ENCODE assay signal across 29 mouse cellular contexts in the genomic region with DNA sequence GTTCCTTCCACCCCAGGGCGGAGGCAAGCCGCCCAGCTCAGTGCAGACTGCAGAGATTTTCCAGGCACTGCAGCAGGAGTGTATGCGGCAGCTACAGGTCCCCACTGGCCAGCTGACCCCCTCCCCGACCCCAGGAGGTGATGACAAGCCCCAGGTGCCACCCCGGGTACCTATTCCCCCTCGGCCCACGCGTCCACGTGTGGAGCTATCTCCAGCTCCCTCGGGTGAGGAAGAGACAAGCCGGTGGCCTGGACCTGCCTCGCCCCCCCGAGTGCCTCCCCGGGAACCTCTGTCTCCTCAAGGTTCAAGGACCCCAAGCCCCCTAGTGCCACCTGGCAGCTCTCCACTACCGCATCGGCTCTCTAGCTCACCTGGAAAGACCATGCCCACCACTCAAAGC. TPM values are rescaled to one million over a fixed set of nuclear protein-coding genes. Genes with fewer than 3 reads are reported as not detected.
"Had no signal": no experiment of that assay in that cellular context is flagged by ENCODE, and none has a peak within 500 bp of the region (broad histone marks: within the 10 kb centered on the region; RNA-seq: fewer than 3 reads in every experiment).

No protein-coding gene starts in this region.

- H3K4me2 ChIP-seq: kidney, embryonic 15.5 days; liver, embryonic 11.5 days; lung, embryonic 15.5 days; midbrain, embryonic 13.5 days; neural tube, embryonic 13.5 days had no signal

- ATAC-seq: midbrain, embryonic 13.5 days; midbrain, embryonic 16.5 days had no signal

- H3K4me3 ChIP-seq: kidney, embryonic 15.5 days; left cerebral cortex, adult 2 months; lung, embryonic 15.5 days; megakaryocyte, embryonic 14.5 days; midbrain, embryonic 10.5 days; midbrain, embryonic 13.5 days; myocyte; neural tube, embryonic 13.5 days had no signal

- DNase-seq: kidney, adult 11 months; kidney, adult 8-10 months; kidney, postnatal 10 days; kidney, postnatal 36 days; layer of hippocampus, postnatal 36 days; lung, adult 18-20 months; lung, postnatal 10 days; lung, postnatal 36 days; retina, postnatal 1 day; right cerebral cortex, postnatal 25 days; spleen, adult 18-20 months; thymus, adult 18-20 months had no signal

- H3K27me3 ChIP-seq: kidney, embryonic 15.5 days; lung, embryonic 15.5 days; megakaryocyte, embryonic 14.5 days; midbrain, embryonic 13.5 days; neural tube, embryonic 13.5 days had no signal

- H3K9ac ChIP-seq: kidney, embryonic 15.5 days; liver, embryonic 14.5 days; lung, embryonic 15.5 days; midbrain, embryonic 13.5 days; neural tube, embryonic 13.5 days had no signal

- H3K27ac ChIP-seq: kidney, embryonic 15.5 days; left cerebral cortex, adult 2 months; liver, embryonic 14.5 days; lung, embryonic 15.5 days; midbrain, embryonic 10.5 days; midbrain, embryonic 13.5 days; neural tube, embryonic 13.5 days had no signal

- H3K9me3 ChIP-seq: kidney, embryonic 15.5 days; lung, embryonic 15.5 days; megakaryocyte, embryonic 14.5 days; midbrain, embryonic 10.5 days; midbrain, embryonic 13.5 days; neural tube, embryonic 13.5 days had no signal

- H3K4me1 ChIP-seq: midbrain, embryonic 13.5 days; neural tube, embryonic 13.5 days had no signal

RNA-seq across cellular contexts. Expression of a gene that starts 55.7 kb away (rescaled TPM):
- total RNA-seq: layer of hippocampus, adult 8-10 months; layer of hippocampus, postnatal 10 days; layer of hippocampus, postnatal 36 days; left cerebral cortex, adult 2 months; left cerebral cortex, postnatal 10 days; left cerebral cortex, postnatal 36 days; monocyte, adult 5-6 weeks had no signal
- polyA plus RNA-seq: limb, embryonic 11.5 days; midbrain, embryonic 13.5 days; midbrain, embryonic 16.5 days; neural tube, embryonic 13.5 days had no signal
